Mouse (Mus musculus) kidney, postnatal 25 days (tissue): Measurements from ENCODE around the gene Kif26a.

Source experiments
- DNase-seq, 2 experiments: peaks; one replicate each; pipeline ENCODE4 v3.0.0; 2021; ENCODE audit warnings: mixed read lengths in 2 of 2

Gene Kif26a

GRCm38 (mm10) chr12:112223721-112224337 is 77.8 kb downstream of the Kif26a start:
- DNase-seq, result no peak

- DNase-seq, result no peak
Observed at GRCm38 (mm10) chr12:112226238-112226637, 80.2 kb downstream of the Kif26a start.

DNA sequence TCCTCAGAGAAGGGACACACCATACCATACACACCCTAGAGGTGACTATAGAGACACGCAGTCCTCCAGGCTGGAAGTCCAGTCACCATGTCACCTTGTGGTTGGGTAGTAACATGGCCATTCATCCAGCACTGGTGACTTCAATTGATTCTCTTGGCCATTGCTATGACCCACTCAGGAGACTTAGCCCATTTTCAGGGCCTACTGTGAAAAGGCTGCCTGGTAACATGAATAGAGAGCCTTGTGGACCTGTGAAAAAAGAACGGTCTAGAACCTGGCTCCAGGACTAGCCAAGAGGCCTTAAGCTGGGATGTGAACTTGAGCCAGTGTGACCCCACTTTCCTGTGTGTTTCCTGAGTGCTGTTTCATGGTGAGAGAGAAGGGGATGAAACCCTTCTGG is 80.6 kb downstream of the Kif26a start:
- no peak for DNase-seq

GRCm38 (mm10) chr12:112229084-112229483 is 83.1 kb downstream of the Kif26a start:
- no peak for DNase-seq

DNA sequence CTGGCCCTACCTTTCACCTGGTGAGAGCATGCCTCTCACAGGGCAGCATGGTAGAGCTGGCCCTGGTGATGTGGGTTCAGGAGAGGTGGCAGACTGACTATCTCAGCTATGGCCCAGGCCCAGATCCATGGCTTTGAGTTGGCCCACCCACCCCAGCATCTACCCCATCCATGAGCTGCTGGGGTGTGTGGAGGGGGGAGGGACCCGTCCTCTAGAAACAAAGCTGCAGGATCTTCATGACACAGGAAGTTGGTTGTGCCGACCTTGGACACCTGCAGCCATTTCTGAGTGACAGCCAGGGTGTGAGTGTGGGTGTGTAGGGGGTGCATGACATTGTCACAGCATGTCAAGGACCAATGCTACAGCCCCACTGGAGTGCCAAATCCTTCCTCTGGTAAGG is 84.2 kb downstream of the Kif26a start:
- DNase-seq, result no peak
